8 mouse cellular contexts compared by ENCODE assay signal in the genomic region with DNA sequence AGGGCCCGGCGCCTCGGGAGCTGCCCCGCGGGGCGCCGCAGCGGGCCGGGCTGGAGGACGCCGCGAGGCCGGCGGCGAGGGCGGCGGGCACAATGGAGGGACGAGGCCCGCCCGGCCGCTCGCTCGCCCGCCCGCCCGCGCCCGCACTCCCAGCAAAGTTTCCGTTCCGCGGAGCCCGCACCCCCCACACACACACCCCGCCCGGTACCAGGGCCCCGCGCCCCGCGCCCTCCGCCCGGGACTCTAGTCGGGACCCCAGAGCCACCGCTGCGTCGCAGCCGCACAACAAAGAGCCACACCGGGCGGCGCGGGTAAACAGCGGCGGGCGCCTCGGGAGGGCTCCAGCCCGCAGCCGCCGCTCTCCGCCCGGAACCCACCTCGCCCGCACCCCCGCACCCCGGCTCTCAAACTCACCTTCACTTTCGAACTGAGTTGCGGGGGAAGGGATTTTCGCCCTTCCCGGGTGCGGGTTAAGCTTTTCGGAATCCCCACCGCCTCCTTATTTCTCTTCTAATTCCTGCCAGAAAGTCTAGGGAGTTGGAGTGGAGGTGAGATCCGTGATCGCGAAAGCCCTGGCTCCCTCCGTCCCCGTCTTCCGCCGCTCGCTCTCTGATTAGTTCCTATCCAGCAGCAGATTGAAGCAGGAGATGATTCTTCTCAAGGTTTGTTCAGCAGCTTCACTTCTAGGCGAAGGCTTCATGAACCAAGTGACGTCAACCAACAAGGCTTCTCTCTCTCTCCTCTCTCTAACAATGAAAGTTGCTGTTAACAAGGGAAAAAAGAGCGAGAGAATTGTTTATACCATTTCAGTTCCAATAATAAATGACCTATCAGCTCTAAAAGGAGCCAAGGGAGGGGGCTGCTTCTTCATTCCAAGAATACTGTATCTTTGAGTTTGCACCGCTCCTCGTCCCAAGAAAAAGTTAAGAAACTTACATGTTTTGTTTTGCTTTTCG.
DNase-seq lines count a peak whose midpoint lies in the region; ATAC-seq and TF ChIP-seq lines count a peak whose summit lies in the region.

No protein-coding gene starts in this region.

- no peaks in the 10 kb centered on the region for H3K27me3 ChIP-seq in erythroblast, embryonic 14.5 days (ENCODE audit: control insufficient read depth)
- no peaks in the 10 kb centered on the region for H3K27me3 ChIP-seq in heart, embryonic 14.5 days (ENCODE audit: control insufficient read depth, insufficient read depth, low read length)
- H3K27me3 ChIP-seq in kidney, postnatal 0 days (ENCODE audit: insufficient read depth, low read length): no peaks in the 10 kb centered on the region
- H3K27me3 ChIP-seq in liver, embryonic 13.5 days: no peaks in the 10 kb centered on the region
- no peaks in the 10 kb centered on the region for H3K27me3 ChIP-seq in stomach, embryonic 15.5 days (replicated peaks)

- TF ChIP-seq CTCF in kidney, postnatal 0 days (IDR thresholded peaks at IDR 0.05; ENCODE audit: low read depth): no peak

- peak; percentile 70 for ATAC-seq in heart, embryonic 14.5 days (ENCODE audit: insufficient number of reproducible peaks, insufficient read depth, low FRiP score, low read depth)
- ATAC-seq in kidney, postnatal 0 days (replicated peaks; ENCODE audit: low FRiP score, low read depth): peak; percentile 76
- peak; percentile 76 for ATAC-seq in liver, embryonic 13.5 days (ENCODE audit: low read depth)
- ATAC-seq in stomach, embryonic 15.5 days (ENCODE audit: insufficient read depth, low FRiP score, low read depth): peak; percentile 80

- H3K4me1 ChIP-seq in erythroblast, embryonic 14.5 days (ENCODE audit: control insufficient read depth): peaks cover 34% of the 10 kb centered on the region
- H3K4me1 ChIP-seq in heart, embryonic 14.5 days (ENCODE audit: control insufficient read depth in 2 of 2, insufficient read depth in 2 of 2, low read length in 2 of 2): peaks cover 2 to 21% of the 10 kb centered on the region in 2 experiments; a peak in 3 of 4 replicates
- peaks cover 9% of the 10 kb centered on the region; the same call in 1 of the 2 replicates for H3K4me1 ChIP-seq in kidney, postnatal 0 days (replicated peaks; ENCODE audit: insufficient read depth, low read length)
- H3K4me1 ChIP-seq in liver, embryonic 13.5 days (replicated peaks): peaks cover 40% of the 10 kb centered on the region
- H3K4me1 ChIP-seq in stomach, embryonic 15.5 days: no peaks in the 10 kb centered on the region

- H3K27ac ChIP-seq in heart, embryonic 14.5 days (replicated peaks in 1 of 2; ENCODE audit: control insufficient read depth in 1 of 2, insufficient read depth in 1 of 2, low read depth in 2 of 2, low read length in 2 of 2): peak overlapping the region; percentile 99 to 100
- H3K27ac ChIP-seq in kidney, postnatal 0 days: peak overlapping the region; percentile 96
- H3K27ac ChIP-seq in liver, embryonic 13.5 days: peak overlapping the region; percentile 98
- peak overlapping the region; percentile 99 for H3K27ac ChIP-seq in stomach, embryonic 15.5 days

- peak; percentile 64 for DNase-seq in CD4-positive helper T cell, adult 2 months (ENCODE audit: low read depth, low spot score)
- DNase-seq in brain, adult 2 months (ENCODE audit: low read depth, low spot score): peak; percentile 84
- DNase-seq in kidney, postnatal 0 days (ENCODE audit: low spot score): peak; percentile 92
- DNase-seq in liver, embryonic 13.5 days: peak; percentile 61
- peak; percentile 51 for DNase-seq in natural killer cell, adult 2 months (ENCODE audit: low spot score in 2 of 2)

- WGBS in heart, embryonic 14.5 days: under 1% methylated on average over 59 of the region's 83 CpGs
- WGBS in kidney, postnatal 0 days: under 1% methylated on average over 53 of the region's 83 CpGs
- WGBS in liver, embryonic 13.5 days (ENCODE audit: insufficient replicate concordance): 1% methylated on average over 55 of the region's 83 CpGs
- WGBS in stomach, embryonic 15.5 days: 1% methylated on average over 66 of the region's 83 CpGs

- no peaks in the 10 kb centered on the region for H3K9me3 ChIP-seq in erythroblast, embryonic 14.5 days (ENCODE audit: control insufficient read depth, low read length)
- no peaks in the 10 kb centered on the region for H3K9me3 ChIP-seq in heart, embryonic 14.5 days (ENCODE audit: control insufficient read depth, low read length)
- H3K9me3 ChIP-seq in kidney, postnatal 0 days (replicated peaks; ENCODE audit: low read length): no peaks in the 10 kb centered on the region
- H3K9me3 ChIP-seq in liver, embryonic 13.5 days (replicated peaks): no peaks in the 10 kb centered on the region
- H3K9me3 ChIP-seq in stomach, embryonic 15.5 days: no peaks in the 10 kb centered on the region

- H3K4me2 ChIP-seq in heart, embryonic 14.5 days (ENCODE audit: low read length): peak overlapping the region; percentile 67
- peak overlapping the region; percentile 65 for H3K4me2 ChIP-seq in kidney, postnatal 0 days (ENCODE audit: low read length)
- peak overlapping the region; percentile 74 for H3K4me2 ChIP-seq in liver, embryonic 13.5 days
- H3K4me2 ChIP-seq in stomach, embryonic 15.5 days: peak overlapping the region; percentile 53

- H3K36me3 ChIP-seq in erythroblast, embryonic 14.5 days (ENCODE audit: control insufficient read depth): no peaks in the 10 kb centered on the region
- no peaks in the 10 kb centered on the region for H3K36me3 ChIP-seq in heart, embryonic 14.5 days (ENCODE audit: control insufficient read depth, insufficient read depth, low read length)
- no peaks in the 10 kb centered on the region for H3K36me3 ChIP-seq in kidney, postnatal 0 days (ENCODE audit: insufficient read depth, low read length)
- no peaks in the 10 kb centered on the region for H3K36me3 ChIP-seq in liver, embryonic 13.5 days
- H3K36me3 ChIP-seq in stomach, embryonic 15.5 days: no peaks in the 10 kb centered on the region

- peak overlapping the region; percentile 92 for H3K4me3 ChIP-seq in erythroblast, embryonic 14.5 days (replicated peaks)
- H3K4me3 ChIP-seq in heart, embryonic 14.5 days (ENCODE audit: control insufficient read depth in 1 of 2, insufficient read depth in 1 of 2, low read depth in 1 of 2, low read length in 2 of 2): peak overlapping the region; percentile 90 to 92
- peak overlapping the region; percentile 63 for H3K4me3 ChIP-seq in kidney, postnatal 0 days (replicated peaks; ENCODE audit: low read depth, low read length)
- H3K4me3 ChIP-seq in liver, embryonic 13.5 days (replicated peaks): peak overlapping the region; percentile 92
- H3K4me3 ChIP-seq in stomach, embryonic 15.5 days (replicated peaks): peak overlapping the region; percentile 91

- H3K9ac ChIP-seq in heart, embryonic 14.5 days (ENCODE audit: low read length): peak overlapping the region; percentile 100
- H3K9ac ChIP-seq in kidney, postnatal 0 days (ENCODE audit: low read depth, low read length): peak overlapping the region; percentile 94
- peak overlapping the region; percentile 97 for H3K9ac ChIP-seq in liver, embryonic 13.5 days
- H3K9ac ChIP-seq in stomach, embryonic 15.5 days: peak overlapping the region; percentile 96

Comparison
In these comparisons a context has a peak if more than half of its experiments do, and no peak if none do; other contexts are left out.
1. Peak in every context shown above with its lines: DNase-seq, ATAC-seq, H3K4me3 ChIP-seq and H3K27ac ChIP-seq.